7 mouse cellular contexts compared by ENCODE assay signal in genomic region chr10:82795767-82796166, GRCm38 (mm10). TPM values are rescaled to one million over a fixed set of nuclear protein-coding genes. Genes with fewer than 3 reads are reported as not detected.
A peak's percentile ranks its signal among the peaks of the same experiment; 100 is the strongest.
DNase-seq lines count a peak whose midpoint lies in the region; ATAC-seq and TF ChIP-seq lines count a peak whose summit lies in the region.

No protein-coding gene starts in this region.

- no peak overlapping the region for H3K4me3 ChIP-seq in kidney, postnatal 0 days (replicated peaks; ENCODE audit: low read depth, low read length)
- no peak overlapping the region for H3K4me3 ChIP-seq in kidney, adult 2 months (ENCODE audit: insufficient read depth, low read depth, low read length)
- 0 out of 2 replicates have a peak overlapping the region, but pooled peaks have one; percentile 8 for H3K4me3 ChIP-seq in forebrain, embryonic 15.5 days

- H3K9me3 ChIP-seq in kidney, postnatal 0 days (replicated peaks; ENCODE audit: low read length), result no peaks in the 10 kb centered on the region
- H3K9me3 ChIP-seq in forebrain, embryonic 15.5 days, result no peaks in the 10 kb centered on the region

- DNase-seq in kidney, postnatal 0 days (ENCODE audit: low spot score), result no peak
- DNase-seq in kidney, adult 2 months, result no peak
- DNase-seq in brain, adult 2 months (ENCODE audit: low read depth, low spot score), result peak; percentile 33
- DNase-seq in right cerebral cortex, postnatal 14 days, result no peak
- DNase-seq in spleen, postnatal 36 days (ENCODE audit: low spot score in 2 of 2), result no peak

- H3K4me1 ChIP-seq in kidney, postnatal 0 days (replicated peaks; ENCODE audit: insufficient read depth, low read length), result no peaks in the 10 kb centered on the region
- no peaks in the 10 kb centered on the region for H3K4me1 ChIP-seq in kidney, adult 2 months (ENCODE audit: control insufficient read depth, insufficient read depth, low read length)
- peaks cover 21% of the 10 kb centered on the region; the same call in 1 of the 2 replicates for H3K4me1 ChIP-seq in forebrain, embryonic 15.5 days

- no peaks in the 10 kb centered on the region for H3K27me3 ChIP-seq in kidney, postnatal 0 days (ENCODE audit: insufficient read depth, low read length)
- H3K27me3 ChIP-seq in kidney, adult 2 months (replicated peaks; ENCODE audit: control insufficient read depth, insufficient read depth, low read length), result no peaks in the 10 kb centered on the region
- no peaks in the 10 kb centered on the region for H3K27me3 ChIP-seq in forebrain, embryonic 15.5 days

- no peak overlapping the region for H3K9ac ChIP-seq in kidney, postnatal 0 days (ENCODE audit: low read depth, low read length)
- no peak overlapping the region for H3K9ac ChIP-seq in forebrain, embryonic 15.5 days (replicated peaks)

- WGBS in kidney, postnatal 0 days, result 38% methylated on average over 8 of the region's 8 CpGs
- WGBS in kidney, adult 2 months, result 41% methylated on average over 8 of the region's 8 CpGs
- WGBS in forebrain, embryonic 15.5 days, result 46% methylated on average over 8 of the region's 8 CpGs

- ATAC-seq in kidney, postnatal 0 days (replicated peaks; ENCODE audit: low FRiP score, low read depth), result no peak
- 0 out of 2 replicates have a peak, but pooled peaks have one; percentile 21 for ATAC-seq in forebrain, embryonic 15.5 days (replicated peaks)
- peak; percentile 33; the same call in 1 of the 2 replicates for ATAC-seq in megakaryocyte, adult 5-6 weeks (ENCODE audit: poor library complexity, severe bottlenecking)

- no peak overlapping the region for H3K27ac ChIP-seq in kidney, postnatal 0 days
- H3K27ac ChIP-seq in kidney, adult 2 months (ENCODE audit: insufficient read depth, low read depth, low read length), result no peak overlapping the region
- peak overlapping the region; percentile 78 for H3K27ac ChIP-seq in forebrain, embryonic 15.5 days (replicated peaks)

- TF ChIP-seq POLR2A in kidney, adult 2 months (IDR thresholded peaks at IDR 0.05; ENCODE audit: low read depth, low read length), result no peak

- H3K36me3 ChIP-seq in kidney, postnatal 0 days (ENCODE audit: insufficient read depth, low read length), result no peaks in the 10 kb centered on the region
- H3K36me3 ChIP-seq in kidney, adult 2 months (ENCODE audit: control insufficient read depth, insufficient read depth, low read length), result no peaks in the 10 kb centered on the region
- H3K36me3 ChIP-seq in forebrain, embryonic 15.5 days, result no peaks in the 10 kb centered on the region

- peak overlapping the region; percentile 33 for H3K4me2 ChIP-seq in kidney, postnatal 0 days (ENCODE audit: low read length)
- peak overlapping the region; percentile 26 for H3K4me2 ChIP-seq in forebrain, embryonic 15.5 days (replicated peaks)

- TF ChIP-seq CTCF in kidney, postnatal 0 days (IDR thresholded peaks at IDR 0.05; ENCODE audit: low read depth), result no peak
- TF ChIP-seq CTCF in kidney, adult 2 months (conservative IDR thresholded peaks at IDR 0.05; ENCODE audit: insufficient read depth, insufficient read length, low read depth, low read length), result no peak

RNA-seq across cellular contexts. Expression of gene Nfyb, which starts 31.8 kb away (rescaled TPM):
- 35.0 and 37.6 TPM in 2 replicates for polyA plus RNA-seq in kidney, postnatal 0 days (2015; fragmentation: Nextera tagmentation; extraction: Ambion mirVana)
- 9.1 and 10.1 TPM in 2 replicates for polyA plus RNA-seq in kidney, adult 2 months (2012; rRNA removed)
- polyA plus RNA-seq in forebrain, embryonic 15.5 days (2015; fragmentation: Nextera tagmentation; extraction: Ambion mirVana), result 62.5 and 67.4 TPM in 2 replicates
- total RNA-seq in megakaryocyte, adult 5-6 weeks (2015), result 34.9 and 48.3 TPM in 2 replicates
- total RNA-seq in megakaryocyte, adult 5-6 weeks (2017), result 71.7 and 77.4 TPM in 2 replicates

RNA-seq across cellular contexts. Expression of gene Txnrd1, which starts 38.0 kb away (rescaled TPM):
- polyA plus RNA-seq in kidney, postnatal 0 days (2015; fragmentation: Nextera tagmentation; extraction: Ambion mirVana), result 70.9 and 73.8 TPM in 2 replicates
- polyA plus RNA-seq in kidney, adult 2 months (2012; rRNA removed), result 58.0 and 62.1 TPM in 2 replicates
- polyA plus RNA-seq in forebrain, embryonic 15.5 days (2015; fragmentation: Nextera tagmentation; extraction: Ambion mirVana), result 172 and 174 TPM in 2 replicates
- 26.2 and 29.6 TPM in 2 replicates for total RNA-seq in megakaryocyte, adult 5-6 weeks (2015)
- total RNA-seq in megakaryocyte, adult 5-6 weeks (2017), result 59.5 and 73.9 TPM in 2 replicates
